Mouse (Mus musculus) limb, embryonic 12.5 days (tissue): ENCODE measurements at regions not wholly inside any gene's neighbourhood (a gene's known extent, or its start where the extent isn't known, plus 50 kb on each side); places are given as distances from the start of the nearest gene placed in this dataset.

Experiments used
- ATAC-seq: fragments of 200-750 bp; cut with Nextera tagmentation; 2 replicates; pipeline ENCODE4 v1.8.0; 2017; ENCODE audit warnings: low read depth, moderate TSS enrichment; ENCODE audit not compliant: insufficient number of reproducible peaks, insufficient read depth, low FRiP score, low TSS enrichment
- H3K27ac ChIP-seq: fragments of 300-500 bp; sonication (generic); 2 replicates; pipeline ENCODE4 v1.5.1; 2016; ENCODE audit warnings: mild to moderate bottlenecking, moderate library complexity
- H3K27me3 ChIP-seq: fragments of 300-500 bp; sonication (generic); 2 replicates; pipeline ENCODE4 v1.6.1; 2016; ENCODE audit warnings: mild to moderate bottlenecking, moderate library complexity
- H3K36me3 ChIP-seq: fragments of 300-500 bp; sonication (generic); 2 replicates; pipeline ENCODE4 v1.6.1; 2016; ENCODE audit warnings: mild to moderate bottlenecking, moderate library complexity
- H3K4me1 ChIP-seq: fragments of 300-500 bp; sonication (generic); replicated peaks from 2 replicates; pipeline ENCODE4 v1.6.1; 2016
- H3K4me2 ChIP-seq: fragments of 300-500 bp; sonication (generic); 2 replicates; pipeline ENCODE4 v1.6.1; 2016; ENCODE audit warnings: mild to moderate bottlenecking, moderate library complexity
- H3K4me3 ChIP-seq: fragments of 300-500 bp; sonication (generic); replicated peaks from 2 replicates; pipeline ENCODE4 v1.5.1; 2016; ENCODE audit warnings: mild to moderate bottlenecking
- H3K9ac ChIP-seq: fragments of 300-500 bp; sonication (generic); replicated peaks from 2 replicates; pipeline ENCODE4 v1.6.1; 2016; ENCODE audit warnings: mild to moderate bottlenecking, moderate library complexity
- H3K9me3 ChIP-seq: fragments of 300-500 bp; sonication (generic); 2 replicates; pipeline ENCODE4 v1.6.1; 2016; ENCODE audit warnings: mild to moderate bottlenecking, moderate library complexity
- WGBS: fragments of 180-500 bp; shearing (Covaris S2); methylation state at CpG from one replicate; pipeline ENCODE4 v1.1.7; 2016; 5-methylcytosine and 5-hydroxymethylcytosine counted together

- no peak overlapping the region for H3K9ac ChIP-seq
- H3K4me3 ChIP-seq, result no peak overlapping the region
- no peak for ATAC-seq
- H3K36me3 ChIP-seq, result no peaks in the 10 kb centered on the region
- no peaks in the 10 kb centered on the region for H3K9me3 ChIP-seq
- peaks cover 50% of the 10 kb centered on the region for H3K27me3 ChIP-seq
- no peak overlapping the region for H3K27ac ChIP-seq
- peaks cover 14% of the 10 kb centered on the region for H3K4me1 ChIP-seq
- H3K4me2 ChIP-seq, result no peak overlapping the region
- WGBS, result 60% methylated on average over 5 of the region's 5 CpGs
Observed at GRCm38 (mm10) chr12:106171301-106171700, 161.3 kb downstream of the Vrk1 start.

GRCm38 (mm10) chr12:106173211-106173610 is 163.2 kb downstream of the Vrk1 start:
- Histone ChIP-seq H3K4me3 (no peak overlapping the region), H3K36me3 (no peaks in the 10 kb centered on the region), H3K9ac (no peak overlapping the region), H3K4me1 (peaks cover 14% of the 10 kb centered on the region), H3K27ac (no peak overlapping the region), H3K9me3 (no peaks in the 10 kb centered on the region), H3K4me2 (peak overlapping the region; percentile 80; the same call in 1 of the 2 replicates), H3K27me3 (peaks cover 68% of the 10 kb centered on the region)
- WGBS, result 36% methylated on average over 8 of the region's 8 CpGs
- ATAC-seq, result no peak

GRCm38 (mm10) chr12:106174070-106174980 is 164.3 kb downstream of the Vrk1 start:
- Histone ChIP-seq H3K4me2 (peak overlapping the region; percentile 80), H3K27me3 (peaks cover 74% of the 10 kb centered on the region), H3K36me3 (no peaks in the 10 kb centered on the region), H3K4me3 (peak overlapping the region; percentile 43), H3K9me3 (0 out of 2 replicates have a peak, but pooled peaks cover 3% of the 10 kb centered on the region), H3K9ac (peak overlapping the region; percentile 31; the same call in 1 of the 2 replicates), H3K27ac (no peak overlapping the region), H3K4me1 (peaks cover 14% of the 10 kb centered on the region)
- ATAC-seq, result 0 out of 2 replicates have a peak, but pooled peaks have one; percentile 37
- WGBS, result under 1% methylated on average over 39 of the region's 39 CpGs

DNA sequence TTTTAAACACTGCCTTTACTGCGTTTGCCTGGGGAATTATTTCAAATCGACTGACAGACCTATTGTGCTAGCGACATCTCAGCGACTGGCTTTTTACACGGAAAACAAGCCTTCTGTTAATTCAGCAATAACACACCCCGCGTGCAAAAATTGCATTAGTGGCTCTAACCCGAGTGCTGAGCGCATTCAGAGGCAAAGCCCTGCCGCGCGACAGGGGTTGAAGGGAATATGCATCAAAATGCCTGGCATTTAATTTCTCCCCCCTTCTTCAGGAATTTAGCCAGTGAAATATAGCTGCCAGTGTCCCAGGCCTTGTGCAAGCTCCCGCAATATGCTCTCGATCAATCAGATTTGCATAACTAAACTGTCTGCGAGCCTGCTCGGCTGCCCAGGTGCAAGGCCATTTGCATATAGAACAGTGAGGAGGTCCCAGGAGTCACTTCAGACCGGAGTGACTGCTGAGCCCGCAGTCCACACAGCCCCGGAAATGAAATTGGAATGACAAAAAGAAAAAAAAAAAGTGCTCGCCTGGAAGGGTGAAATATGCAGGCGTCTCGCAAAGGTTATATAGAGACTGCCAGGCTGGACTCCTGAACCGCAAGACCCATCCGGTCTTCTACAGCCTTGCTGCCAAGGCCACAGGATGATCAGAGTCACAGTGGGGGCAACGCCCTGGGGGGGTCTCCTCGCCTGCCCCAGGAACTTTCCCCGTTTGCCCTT is 165.1 kb downstream of the Vrk1 start:
- WGBS, result 2% methylated on average over 27 of the region's 27 CpGs
- ATAC-seq, result no peak
- Histone ChIP-seq H3K9ac (peak overlapping the region; percentile 9; the same call in 1 of the 2 replicates), H3K27me3 (peaks cover 74% of the 10 kb centered on the region), H3K4me2 (peak overlapping the region; percentile 80), H3K4me3 (peak overlapping the region; percentile 43), H3K4me1 (peaks cover 14% of the 10 kb centered on the region), H3K27ac (no peak overlapping the region), H3K36me3 (no peaks in the 10 kb centered on the region), H3K9me3 (0 out of 2 replicates have a peak, but pooled peaks cover 3% of the 10 kb centered on the region)

- 0 out of 2 replicates have a peak, but pooled peaks cover 3% of the 10 kb centered on the region for H3K9me3 ChIP-seq
- no peak overlapping the region for H3K9ac ChIP-seq
- no peaks in the 10 kb centered on the region for H3K36me3 ChIP-seq
- no peak overlapping the region for H3K4me2 ChIP-seq
- H3K27ac ChIP-seq, result no peak overlapping the region
- peaks cover 14% of the 10 kb centered on the region for H3K4me1 ChIP-seq
- H3K27me3 ChIP-seq, result peaks cover 68% of the 10 kb centered on the region
- no peak for ATAC-seq
- WGBS, result 66% methylated on average over 4 of the region's 4 CpGs
- no peak overlapping the region for H3K4me3 ChIP-seq
Observed at GRCm38 (mm10) chr12:106177302-106177701, 167.3 kb downstream of the Vrk1 start.

- Histone ChIP-seq H3K27ac (no peak overlapping the region), H3K9me3 (0 out of 2 replicates have a peak, but pooled peaks cover 3% of the 10 kb centered on the region), H3K4me2 (no peak overlapping the region), H3K4me1 (peaks cover 14% of the 10 kb centered on the region), H3K4me3 (no peak overlapping the region), H3K27me3 (peaks cover 63% of the 10 kb centered on the region), H3K9ac (no peak overlapping the region), H3K36me3 (no peaks in the 10 kb centered on the region)
- WGBS, result 74% methylated on average over 3 of the region's 3 CpGs
- ATAC-seq, result no peak
Observed at GRCm38 (mm10) chr12:106177861-106178260, 167.8 kb downstream of the Vrk1 start.

DNA sequence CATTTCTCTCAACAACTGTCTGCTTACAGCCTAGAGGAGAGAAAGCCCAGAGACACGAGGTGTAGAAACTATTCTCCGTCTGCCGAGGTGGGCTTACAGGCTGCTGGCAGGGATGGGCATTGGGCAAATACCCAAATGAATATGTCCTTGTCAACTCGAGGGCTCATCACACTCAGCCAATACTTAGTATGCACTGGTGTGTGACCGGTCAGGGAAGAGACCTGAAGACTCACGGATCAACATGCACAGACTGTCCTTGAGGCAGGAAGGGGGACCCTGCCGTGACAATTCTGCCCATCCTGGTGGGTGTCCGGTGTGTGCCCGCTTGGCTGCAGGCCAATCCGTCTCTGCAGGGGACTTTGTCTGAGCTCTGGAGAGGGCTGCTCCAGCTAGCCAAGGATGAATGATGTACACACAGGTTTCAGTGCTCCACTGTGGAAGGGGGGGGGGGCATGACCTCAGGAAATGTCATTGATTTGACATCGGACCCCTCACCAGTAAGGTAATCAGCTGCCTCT is 168.7 kb downstream of the Vrk1 start:
- Histone ChIP-seq H3K9me3 (0 out of 2 replicates have a peak, but pooled peaks cover 3% of the 10 kb centered on the region), H3K4me3 (no peak overlapping the region), H3K9ac (no peak overlapping the region), H3K4me1 (peaks cover 12% of the 10 kb centered on the region), H3K36me3 (no peaks in the 10 kb centered on the region), H3K27ac (no peak overlapping the region), H3K4me2 (no peak overlapping the region), H3K27me3 (peaks cover 54% of the 10 kb centered on the region)
- 84% methylated on average over 11 of the region's 11 CpGs for WGBS
- no peak for ATAC-seq

DNA sequence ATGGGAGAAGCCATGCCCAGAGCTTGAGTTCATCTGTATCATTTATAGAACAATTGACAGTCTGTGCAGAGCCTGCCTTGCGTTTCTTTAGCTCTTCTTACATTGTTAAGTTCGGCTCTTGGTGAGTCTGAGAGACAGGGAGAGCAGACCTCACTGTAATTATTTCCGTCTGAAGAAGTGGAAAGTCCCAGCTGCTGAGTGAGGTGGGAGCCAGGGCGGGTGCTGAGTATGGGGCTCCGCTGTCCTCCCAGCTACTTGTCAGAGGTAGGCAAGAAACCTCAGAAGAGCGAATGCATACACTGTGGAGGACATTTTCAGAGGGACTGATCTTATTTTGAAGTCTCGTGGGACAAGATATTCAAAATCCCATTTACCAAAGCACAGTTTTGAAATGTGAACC is 172.9 kb downstream of the Vrk1 start:
- 76% methylated on average over 7 of the region's 7 CpGs for WGBS
- no peak overlapping the region for H3K4me3 ChIP-seq
- no peak overlapping the region for H3K4me2 ChIP-seq
- H3K4me1 ChIP-seq, result 0 out of 2 replicates have a peak, but pooled peaks cover 4% of the 10 kb centered on the region
- no peak overlapping the region for H3K27ac ChIP-seq
- H3K9ac ChIP-seq, result no peak overlapping the region
- no peaks in the 10 kb centered on the region for H3K36me3 ChIP-seq
- peaks cover 22% of the 10 kb centered on the region for H3K27me3 ChIP-seq
- 0 out of 2 replicates have a peak, but pooled peaks cover 3% of the 10 kb centered on the region for H3K9me3 ChIP-seq
- ATAC-seq, result no peak

GRCm38 (mm10) chr12:106183973-106184372 is 173.9 kb downstream of the Vrk1 start:
- WGBS, result 89% methylated on average over 5 of the region's 5 CpGs

DNA sequence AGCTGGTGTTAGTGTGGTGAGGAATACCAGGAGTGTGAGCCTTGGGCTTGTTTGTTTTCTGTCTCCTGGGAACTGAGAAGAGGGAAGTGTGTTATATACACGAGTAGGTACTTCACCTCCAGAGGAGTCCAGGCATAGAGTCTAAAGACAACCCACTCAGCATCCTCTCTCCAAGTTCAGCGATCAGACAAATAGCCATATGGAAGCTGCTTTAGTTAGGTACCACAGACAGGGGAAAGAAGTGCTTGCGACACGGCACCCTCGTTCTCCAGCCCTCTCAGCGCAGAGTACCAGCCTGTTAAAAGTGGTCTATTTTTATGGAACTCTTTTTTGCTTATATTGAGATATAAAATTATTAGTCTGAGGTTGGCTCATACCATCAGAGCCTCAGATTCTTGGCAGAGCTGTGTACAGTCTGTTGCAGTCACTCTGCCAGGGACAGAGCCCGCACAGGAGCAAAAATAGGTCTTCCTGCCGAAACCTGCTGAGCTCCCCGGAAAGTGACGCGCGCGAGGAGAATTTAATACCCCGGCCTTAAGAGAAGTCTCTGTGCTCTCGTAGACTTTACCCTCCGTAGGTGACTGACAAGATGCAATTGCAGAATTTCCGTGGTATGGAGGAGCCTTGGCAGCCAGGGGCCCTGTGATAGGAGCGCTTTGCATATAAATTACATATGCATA is 175.5 kb downstream of the Vrk1 start:
- ATAC-seq, result no peak
- Histone ChIP-seq H3K4me3 (no peak overlapping the region), H3K27ac (no peak overlapping the region), H3K4me2 (no peak overlapping the region), H3K9ac (no peak overlapping the region), H3K36me3 (no peaks in the 10 kb centered on the region), H3K9me3 (no peaks in the 10 kb centered on the region), H3K27me3 (peaks cover 10% of the 10 kb centered on the region), H3K4me1 (0 out of 2 replicates have a peak, but pooled peaks cover 4% of the 10 kb centered on the region)
- 67% methylated on average over 18 of the region's 18 CpGs for WGBS

More at GRCm38 (mm10) chr12:106183973-106184372, 173.9 kb downstream of the Vrk1 start:
- ATAC-seq, result no peak
- Histone ChIP-seq H3K9ac (no peak overlapping the region), H3K4me3 (no peak overlapping the region), H3K36me3 (no peaks in the 10 kb centered on the region), H3K4me2 (no peak overlapping the region), H3K27ac (no peak overlapping the region), H3K9me3 (0 out of 2 replicates have a peak, but pooled peaks cover 3% of the 10 kb centered on the region), H3K4me1 (0 out of 2 replicates have a peak, but pooled peaks cover 4% of the 10 kb centered on the region), H3K27me3 (peaks cover 14% of the 10 kb centered on the region)
